Mouse (Mus musculus) adrenal gland, adult 18-20 months (tissue): ENCODE results near the gene Cdpf1. TPM values are rescaled to one million over a fixed set of nuclear protein-coding genes. Genes with fewer than 3 reads are reported as not detected.

Experiments used
- DNase-seq, 2 experiments: peaks; one replicate each; pipeline ENCODE4 v3.0.0; 2021 to 2022; ENCODE audit warnings: low spot score in 2 of 2
- total RNA-seq, 2 experiments: library from RNA; stranded (reverse); gene quantifications; 1 replicate in 1 of 2; 2 replicates in 1 of 2; pipeline ENCODE4 v1.2.3; 2021

Cdpf1 gene
- total RNA-seq, 2 experiments from 2014 or later = 18.8 to 26.6 TPM

GRCm38 (mm10) chr15:85768991-85769390, 42.5 kb downstream of the Cdpf1 start:
- DNase-seq = no peak

GRCm38 (mm10) chr15:85766677-85767076, 44.8 kb downstream of the Cdpf1 start:
- no peak for DNase-seq

GRCm38 (mm10) chr15:85765022-85765421, 46.5 kb downstream of the Cdpf1 start:
- DNase-seq = no peak

GRCm38 (mm10) chr15:85762761-85763160, 48.7 kb downstream of the Cdpf1 start:
- no peak for DNase-seq

- no peak for DNase-seq
These were observed 53.7 kb downstream of the Cdpf1 start for GRCm38 (mm10) chr15:85757768-85758167.

Other genes starting within 250 kb of the Cdpf1 start
- under 1 TPM; 0.48 to 0.50 TPM for gene Wnt7b, start 229.2 kb downstream of the Cdpf1 start, total RNA-seq
- 100 to 1,000 TPM in 1 of 2 experiments, 10 to 100 TPM in 1; 30.9 to 107 TPM for gene Ppara, start 76.7 kb downstream of the Cdpf1 start, total RNA-seq
- under 1 TPM; 0.16 to 0.23 TPM for gene Pkdrej, start 10.0 kb upstream of the Cdpf1 start, total RNA-seq
- gene Ttc38, start 20.6 kb upstream of the Cdpf1 start, total RNA-seq = 10 to 100 TPM; 16.2 to 18.7 TPM
- gene Gtse1, start 48.0 kb upstream of the Cdpf1 start, total RNA-seq = under 1 TPM; 0.58 to 0.70 TPM
- gene Trmu, start 67.6 kb upstream of the Cdpf1 start, total RNA-seq = 10 to 100 TPM; 25.0 to 32.7 TPM
- 1 to 10 TPM; 2.9 to 3.7 TPM for gene Celsr1, start 222.1 kb upstream of the Cdpf1 start, total RNA-seq
- gene Gramd4, start 246.0 kb upstream of the Cdpf1 start, total RNA-seq = 10 to 100 TPM; 12.7 to 14.6 TPM